ENCODE assay signal across 14 mouse cellular contexts in genomic region chr14:27115991-27116390, GRCm38 (mm10). TPM values are rescaled to one million over a fixed set of nuclear protein-coding genes. Genes with fewer than 3 reads are reported as not detected.
DNase-seq lines count a peak whose midpoint lies in the region; ATAC-seq and TF ChIP-seq lines count a peak whose summit lies in the region.
"Had no signal": no experiment of that assay in that cellular context is flagged by ENCODE, and none has a peak within 500 bp of the region (broad histone marks: within the 10 kb centered on the region; RNA-seq: fewer than 3 reads in every experiment).

No protein-coding gene starts in this region.

- WGBS in heart, embryonic 14.5 days, result 39% methylated on average over 6 of the region's 6 CpGs
- WGBS in kidney, adult 2 months, result 50% methylated on average over 6 of the region's 6 CpGs
- 72% methylated on average over 6 of the region's 6 CpGs for WGBS in neural tube, embryonic 15.5 days
- WGBS in stomach, postnatal 0 days, result 57% methylated on average over 6 of the region's 6 CpGs

- no peak overlapping the region for H3K27ac ChIP-seq in heart, embryonic 14.5 days (replicated peaks in 1 of 2; ENCODE audit: control insufficient read depth in 1 of 2, insufficient read depth in 1 of 2, low read depth in 2 of 2, low read length in 2 of 2)
- no peak overlapping the region for H3K27ac ChIP-seq in kidney, adult 2 months (ENCODE audit: insufficient read depth, low read depth, low read length)
- H3K27ac ChIP-seq in neural tube, embryonic 15.5 days (replicated peaks), result no peak overlapping the region
- no peak overlapping the region for H3K27ac ChIP-seq in stomach, postnatal 0 days (replicated peaks)
- H3K27ac ChIP-seq: liver, embryonic 14.5 days; macrophage; midbrain, embryonic 13.5 days had no signal

- no peak for TF ChIP-seq EP300 in stomach, postnatal 0 days (optimal IDR thresholded peaks at IDR 0.05)

- peak overlapping the region; percentile 93 for H3K4me2 ChIP-seq in heart, embryonic 14.5 days (ENCODE audit: low read length)
- peak overlapping the region; percentile 100; the same call in 1 of the 2 replicates for H3K4me2 ChIP-seq in neural tube, embryonic 15.5 days
- peak overlapping the region; percentile 98; the same call in 1 of the 2 replicates for H3K4me2 ChIP-seq in stomach, postnatal 0 days (replicated peaks; ENCODE audit: low read depth)

- intact Hi-C loops in heart, postnatal 36 days (cut with DNase I), result no loop called here

- H3K4me1 ChIP-seq in heart, embryonic 14.5 days (ENCODE audit: control insufficient read depth in 2 of 2, insufficient read depth in 2 of 2, low read length in 2 of 2), result peaks cover 2 to 12% of the 10 kb centered on the region in 2 experiments; a peak in 3 of 4 replicates
- H3K4me1 ChIP-seq in kidney, adult 2 months (ENCODE audit: control insufficient read depth, insufficient read depth, low read length), result peaks cover 18% of the 10 kb centered on the region
- peaks cover 14% of the 10 kb centered on the region for H3K4me1 ChIP-seq in neural tube, embryonic 15.5 days
- no peaks in the 10 kb centered on the region for H3K4me1 ChIP-seq in stomach, postnatal 0 days (replicated peaks; ENCODE audit: control insufficient read depth, insufficient read depth)

- H3K9me3 ChIP-seq in heart, embryonic 14.5 days (ENCODE audit: control insufficient read depth, low read length), result no peaks in the 10 kb centered on the region
- no peaks in the 10 kb centered on the region for H3K9me3 ChIP-seq in neural tube, embryonic 15.5 days (replicated peaks)
- H3K9me3 ChIP-seq in stomach, postnatal 0 days (ENCODE audit: control insufficient read depth, low read length), result no peaks in the 10 kb centered on the region
- H3K9me3 ChIP-seq: G1E; midbrain, embryonic 13.5 days had no signal

- no peak overlapping the region for H3K9ac ChIP-seq in heart, embryonic 14.5 days (ENCODE audit: low read length)
- H3K9ac ChIP-seq in neural tube, embryonic 15.5 days (replicated peaks), result no peak overlapping the region
- H3K9ac ChIP-seq in stomach, postnatal 0 days (ENCODE audit: low read length), result no peak overlapping the region; the same call in 1 of the 2 replicates
- H3K9ac ChIP-seq: liver, embryonic 14.5 days; midbrain, embryonic 13.5 days had no signal

- H3K36me3 ChIP-seq in heart, embryonic 14.5 days (ENCODE audit: control insufficient read depth, insufficient read depth, low read length), result no peaks in the 10 kb centered on the region
- H3K36me3 ChIP-seq in kidney, adult 2 months (ENCODE audit: control insufficient read depth, insufficient read depth, low read length), result no peaks in the 10 kb centered on the region
- H3K36me3 ChIP-seq in neural tube, embryonic 15.5 days, result no peaks in the 10 kb centered on the region
- no peaks in the 10 kb centered on the region for H3K36me3 ChIP-seq in stomach, postnatal 0 days (ENCODE audit: control insufficient read depth, insufficient read depth, low read length)
- H3K36me3 ChIP-seq: G1E; midbrain, embryonic 13.5 days had no signal

- DNase-seq in heart, postnatal 36 days, result no peak
- peak; percentile 60 for DNase-seq in kidney, adult 2 months
- no peak for DNase-seq in kidney, postnatal 10 days
- DNase-seq in neural tube, embryonic 10.5 days (ENCODE audit: extremely low spot score, low spot score), result no peak
- no peak for DNase-seq in stomach, postnatal 0 days (ENCODE audit: low spot score)
- DNase-seq: cerebellum, postnatal 14 days; thymus, postnatal 14 days had no signal

- no peaks in the 10 kb centered on the region for H3K27me3 ChIP-seq in heart, embryonic 14.5 days (ENCODE audit: control insufficient read depth, insufficient read depth, low read length)
- no peaks in the 10 kb centered on the region for H3K27me3 ChIP-seq in kidney, adult 2 months (replicated peaks; ENCODE audit: control insufficient read depth, insufficient read depth, low read length)
- H3K27me3 ChIP-seq in neural tube, embryonic 15.5 days (replicated peaks), result peaks cover 40% of the 10 kb centered on the region
- no peaks in the 10 kb centered on the region for H3K27me3 ChIP-seq in stomach, postnatal 0 days (ENCODE audit: control insufficient read depth, insufficient read depth, low read length)

- H3K4me3 ChIP-seq in heart, embryonic 14.5 days (ENCODE audit: control insufficient read depth in 1 of 2, insufficient read depth in 1 of 2, low read depth in 1 of 2, low read length in 2 of 2), result no peak overlapping the region
- peak overlapping the region; percentile 24 for H3K4me3 ChIP-seq in kidney, adult 2 months (ENCODE audit: insufficient read depth, low read depth, low read length)
- 0 out of 2 replicates have a peak overlapping the region, but pooled peaks have one; percentile 52 for H3K4me3 ChIP-seq in neural tube, embryonic 15.5 days (replicated peaks)
- no peak overlapping the region for H3K4me3 ChIP-seq in stomach, postnatal 0 days (ENCODE audit: low read depth, low read length)

- no peak for TF ChIP-seq POLR2A in kidney, adult 2 months (IDR thresholded peaks at IDR 0.05; ENCODE audit: low read depth, low read length)

- TF ChIP-seq CTCF in kidney, adult 2 months (conservative IDR thresholded peaks at IDR 0.05; ENCODE audit: insufficient read depth, insufficient read length, low read depth, low read length), result no peak
- no peak for TF ChIP-seq CTCF in stomach, postnatal 0 days (IDR thresholded peaks at IDR 0.05; ENCODE audit: low read depth)

- no peak for ATAC-seq in heart, embryonic 14.5 days (ENCODE audit: insufficient number of reproducible peaks, insufficient read depth, low FRiP score, low read depth)
- no peak for ATAC-seq in neural tube, embryonic 15.5 days (ENCODE audit: low FRiP score)
- no peak for ATAC-seq in stomach, postnatal 0 days (ENCODE audit: low FRiP score, low TSS enrichment)
- ATAC-seq: forebrain, embryonic 14.5 days; midbrain, embryonic 13.5 days had no signal

RNA-seq across cellular contexts. Expression of gene Arhgef3, which starts 1.3 kb away (rescaled TPM):
- polyA plus RNA-seq in heart, embryonic 14.5 days (2014; fragmentation: Nextera tagmentation; extraction: Ambion mirVana), result 14.7 and 15.4 TPM in 2 replicates
- total RNA-seq in heart, postnatal 36 days (2021), result 10 to 100 TPM; 27.5 to 37.7 TPM
- polyA plus RNA-seq in kidney, adult 2 months (2012; rRNA removed), result 15.2 and 17.3 TPM in 2 replicates
- polyA plus RNA-seq in neural tube, embryonic 15.5 days (2015; fragmentation: Nextera tagmentation; extraction: Ambion mirVana), result 13.6 and 13.7 TPM in 2 replicates
- polyA plus RNA-seq in stomach, postnatal 0 days (2015; fragmentation: Nextera tagmentation; extraction: Ambion mirVana), result 13.1 and 14.1 TPM in 2 replicates

Comparison
In these comparisons a context has a peak if more than half of its experiments do, and no peak if none do; other contexts are left out.
1. H3K4me3 ChIP-seq: peak in kidney, adult 2 months (single experiment) and neural tube, embryonic 15.5 days (single experiment); none in heart, embryonic 14.5 days (0 of 2) and stomach, postnatal 0 days (single experiment).
2. Peak in every context shown above with its lines, with median percentiles within 50 percentile points of each other: H3K4me2 ChIP-seq.